Mouse (Mus musculus) spleen, embryonic (tissue): ENCODE measurements around the gene Stmn1.

Experiments
- CTCF ChIA-PET: fragments of 350-600 bp; sonication (Branson Sonifier 250); formaldehyde crosslinking; loops from one replicate; lab custom pipeline; 2022; lab: Charles Lee

Gene Stmn1

DNA sequence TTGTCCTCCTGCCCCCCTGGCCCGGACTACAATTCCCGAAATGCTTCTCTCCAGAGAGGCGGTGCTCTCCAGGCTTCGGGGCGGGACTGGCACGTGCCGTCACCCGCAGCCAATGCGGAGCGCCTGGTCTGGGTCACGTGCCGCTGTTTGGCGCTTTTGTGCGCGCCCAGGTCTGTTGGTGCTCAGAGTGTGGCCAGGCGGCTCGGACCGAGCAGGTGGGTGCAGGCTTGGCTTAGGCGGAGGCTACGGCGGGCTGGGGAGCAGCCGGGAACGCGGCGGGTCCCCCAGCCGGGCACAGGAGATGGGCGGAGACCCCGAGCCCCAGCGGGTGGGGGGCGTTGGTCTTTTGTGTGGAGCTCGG lies at the start of gene Stmn1:
Gene Stmn1, plus strand, starts transcription at position 106 of the 361 bp plus-strand sequence.
- CTCF ChIA-PET: interaction anchor here (0.7 kb wide), 1 partner anchor 313 kb away, joined by 4 read pairs; no protein-coding TSS in a partner anchor

DNA sequence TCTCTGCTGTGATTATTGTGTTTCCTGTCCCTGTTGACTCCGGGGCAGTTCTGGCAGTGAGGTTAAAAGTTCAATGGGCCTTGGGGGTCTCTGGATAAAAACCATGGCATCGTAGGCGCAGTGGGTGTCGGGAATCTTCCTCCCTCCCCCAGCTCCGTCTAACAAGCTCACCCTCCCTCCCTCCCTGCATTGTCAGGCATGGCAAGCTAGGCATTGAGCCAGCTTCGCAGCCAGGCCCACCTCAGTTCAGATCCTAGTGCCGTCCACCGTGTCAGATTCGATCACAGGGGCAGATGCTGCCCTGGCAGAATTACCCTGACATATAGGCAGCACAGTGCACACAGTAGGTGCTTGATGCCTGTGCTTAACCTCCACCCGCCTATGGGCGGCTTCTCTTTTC lies 46.1 kb upstream of the Stmn1 start:
- CTCF ChIA-PET: no interaction called here

DNA sequence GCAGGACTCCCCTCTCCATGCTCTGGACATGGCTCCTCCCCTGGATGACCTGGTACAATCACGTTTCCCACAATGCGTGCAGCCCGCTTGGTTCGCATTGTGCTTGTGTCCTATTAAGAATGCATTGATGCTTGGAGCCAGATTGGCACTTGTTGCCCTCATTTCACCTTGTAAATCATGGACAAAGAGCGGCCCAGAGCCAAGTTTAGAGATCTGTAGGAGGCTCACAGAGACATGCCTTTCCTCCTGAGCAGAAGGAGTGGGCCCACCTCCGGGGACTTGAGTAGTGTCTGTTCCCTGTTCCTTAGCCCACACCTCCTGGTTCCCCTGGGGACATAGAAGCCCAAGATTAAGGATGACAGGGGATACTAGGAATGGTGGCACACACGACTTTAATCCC lies 44.2 kb upstream of the Stmn1 start:
- CTCF ChIA-PET: no interaction called here

DNA sequence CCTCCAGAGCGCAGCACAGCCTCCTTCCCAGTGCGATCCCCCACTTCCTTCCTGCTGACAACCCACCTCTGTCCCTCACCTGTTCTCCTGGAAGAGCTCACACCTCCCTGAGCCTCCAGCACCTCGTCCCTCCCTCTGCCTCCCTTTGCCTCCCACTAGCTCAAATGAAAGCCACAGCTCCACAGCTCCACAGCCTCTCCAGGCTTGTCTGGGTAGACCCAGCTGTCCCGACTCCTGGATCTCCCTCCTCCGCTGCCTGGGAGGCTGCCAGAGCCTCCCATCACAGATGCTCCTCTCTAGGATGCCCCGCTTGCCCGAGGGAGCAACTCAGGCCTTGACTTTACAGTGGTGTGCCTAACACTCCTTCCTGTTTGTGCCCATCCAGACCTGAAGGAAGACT lies 43.0 kb upstream of the Stmn1 start:
- CTCF ChIA-PET: no interaction called here

DNA sequence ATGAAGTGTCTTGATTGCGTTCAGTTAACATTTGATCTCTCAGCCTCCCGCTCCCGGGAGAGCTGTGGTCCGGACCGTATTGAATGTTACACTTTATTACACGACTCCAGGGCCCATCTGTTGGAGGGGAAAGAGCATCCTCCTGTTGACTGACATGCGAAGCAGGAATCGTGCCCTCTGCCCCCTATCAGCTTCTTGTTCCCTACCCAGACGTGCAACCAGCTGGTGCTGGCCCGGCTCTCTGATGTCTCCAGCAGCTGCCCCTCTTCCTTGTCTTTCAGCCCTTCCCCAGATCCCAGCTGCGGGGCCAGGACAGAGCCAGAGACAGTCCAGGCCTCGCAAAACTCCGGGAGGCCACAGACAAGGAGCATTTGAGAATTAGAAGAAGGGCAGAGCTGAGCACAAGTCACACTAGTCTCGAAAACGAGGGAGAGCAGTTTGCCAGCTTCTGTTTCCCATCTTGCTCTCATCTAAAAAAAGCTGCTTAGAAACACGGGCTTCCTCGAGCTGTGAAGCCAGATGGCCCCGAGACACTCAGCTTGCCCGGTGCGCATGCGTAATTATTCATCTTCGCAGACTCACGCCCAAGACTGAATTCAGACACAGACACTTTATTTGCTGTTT lies 37.6 kb upstream of the Stmn1 start:
- CTCF ChIA-PET: no interaction called here

DNA sequence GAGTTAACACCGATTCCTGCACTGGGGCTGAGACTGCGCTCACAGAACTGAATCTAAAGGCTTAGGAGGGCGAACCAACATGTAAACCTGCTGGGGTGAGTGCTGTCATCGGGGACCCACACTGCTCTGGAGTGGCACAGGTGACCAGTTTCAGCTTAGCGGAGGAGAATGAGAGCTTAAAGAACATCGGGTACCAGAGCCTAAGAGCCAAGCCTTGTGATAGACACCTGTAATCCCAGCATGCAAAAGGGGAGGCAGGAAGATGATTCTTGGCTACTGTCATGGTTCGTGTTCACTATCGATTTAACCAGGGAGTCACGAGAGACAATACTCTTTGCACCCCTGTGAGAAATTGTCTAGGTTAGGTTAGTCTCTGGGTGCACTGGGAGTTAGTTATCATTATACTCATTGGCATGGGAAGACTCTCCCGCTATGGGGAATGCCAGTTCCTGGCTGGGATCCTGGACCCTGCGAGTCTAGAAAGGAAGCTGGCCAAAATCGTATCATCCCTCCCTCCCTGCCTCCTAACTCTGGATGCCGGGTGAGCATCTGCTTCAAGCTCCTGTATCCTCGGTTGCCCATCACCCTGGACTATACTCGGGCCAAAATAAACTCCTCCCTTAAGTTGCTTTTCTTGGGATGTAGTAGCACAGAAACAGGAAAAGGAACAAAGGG lies 35.3 kb upstream of the Stmn1 start:
- CTCF ChIA-PET: no interaction called here

DNA sequence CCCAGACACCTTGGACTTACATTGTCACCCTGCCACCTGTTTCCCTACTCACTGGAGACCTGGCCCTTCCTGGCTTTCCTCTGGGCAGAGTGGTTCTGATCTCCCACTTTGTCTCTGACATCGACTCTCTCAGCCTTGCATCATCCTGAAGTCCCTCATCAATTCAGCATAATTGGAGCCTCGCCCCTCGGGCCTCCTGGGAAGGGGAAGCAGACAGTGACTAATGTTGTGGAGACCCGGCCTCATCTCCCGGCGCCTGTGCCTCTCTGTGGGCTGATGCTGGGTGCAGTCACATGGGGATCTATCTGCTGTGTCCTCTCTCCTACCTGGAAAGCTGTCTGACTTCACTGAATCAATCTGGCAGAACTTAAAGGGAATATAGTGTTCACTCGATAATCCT lies 31.9 kb upstream of the Stmn1 start:
- CTCF ChIA-PET: no interaction called here

DNA sequence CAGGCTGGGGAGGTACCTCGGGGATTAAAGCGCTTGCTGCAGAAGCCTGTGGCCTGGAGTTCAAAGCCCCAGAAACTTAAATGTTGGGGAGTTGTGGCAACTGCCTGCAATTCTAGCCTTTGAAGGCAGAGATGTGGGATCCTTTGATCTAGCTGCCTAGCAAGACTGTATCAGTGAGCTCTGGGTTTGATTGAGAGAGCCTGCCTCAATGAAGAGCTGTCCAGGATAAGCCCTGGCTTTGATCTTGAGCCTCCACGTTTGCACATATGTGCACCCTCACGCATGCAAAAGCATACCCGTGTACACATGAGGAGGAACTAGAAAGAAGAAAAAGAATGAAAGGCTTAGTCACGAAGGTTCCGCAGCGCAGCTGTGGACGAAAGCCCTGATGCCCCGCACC lies 31.5 kb upstream of the Stmn1 start:
- CTCF ChIA-PET: no interaction called here

DNA sequence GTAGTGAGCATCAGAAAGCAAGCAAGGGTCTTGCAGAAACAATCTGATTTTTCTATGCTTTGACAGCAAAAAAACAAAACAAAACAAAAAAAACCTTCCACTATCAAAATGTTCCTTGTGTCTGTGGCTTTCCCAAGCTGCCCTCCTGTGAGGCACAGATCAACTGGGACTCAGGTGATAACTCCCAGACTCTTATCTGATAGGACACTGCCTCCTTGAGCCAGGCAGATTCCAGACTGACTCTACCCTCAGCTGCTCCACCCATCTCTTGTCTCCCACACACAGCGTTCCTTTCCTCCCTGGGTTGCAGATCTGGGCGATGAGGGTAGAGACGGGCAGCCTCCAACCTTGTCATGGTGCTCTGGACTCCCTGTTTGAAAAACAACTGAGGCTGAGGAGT lies 29.0 kb upstream of the Stmn1 start:
- CTCF ChIA-PET: no interaction called here

DNA sequence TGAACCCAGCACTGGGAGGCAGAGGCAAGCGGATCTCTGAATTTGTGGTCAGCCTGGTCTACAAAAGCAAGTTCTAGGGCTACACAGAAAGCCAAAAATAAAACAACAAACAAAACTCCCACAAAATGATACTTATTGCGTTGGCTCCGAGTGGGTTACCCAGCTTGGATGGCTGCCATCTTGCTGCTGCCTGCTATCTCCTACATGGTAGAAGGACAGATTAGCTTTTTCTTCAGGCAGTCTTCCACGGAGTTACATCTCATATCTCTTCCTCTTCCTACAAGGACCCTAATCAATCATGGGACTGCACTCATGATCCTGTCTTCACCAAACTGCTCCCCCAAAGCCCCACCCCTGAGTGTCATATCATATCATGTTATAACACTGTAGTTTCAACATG lies 28.2 kb upstream of the Stmn1 start:
- CTCF ChIA-PET: no interaction called here

DNA sequence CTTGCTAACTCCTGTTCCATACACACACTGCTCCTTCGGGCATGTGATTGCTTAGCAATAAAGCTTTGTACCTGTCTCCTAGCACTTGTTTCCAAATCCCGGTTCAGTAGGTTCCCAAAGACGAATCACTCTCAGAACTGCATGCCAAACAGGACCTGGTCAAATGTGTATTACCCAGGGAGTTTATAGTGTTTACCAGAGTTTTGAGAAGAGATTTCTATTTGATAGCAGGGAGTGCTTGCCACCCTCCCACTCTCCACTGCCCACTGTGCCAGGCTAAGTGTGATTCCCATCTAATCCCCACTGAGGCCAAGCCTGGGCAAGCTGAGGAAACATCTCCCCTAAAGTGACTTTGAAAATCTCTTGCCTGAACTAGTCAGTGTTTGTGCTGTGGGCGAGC lies 25.9 kb upstream of the Stmn1 start:
- CTCF ChIA-PET: no interaction called here

DNA sequence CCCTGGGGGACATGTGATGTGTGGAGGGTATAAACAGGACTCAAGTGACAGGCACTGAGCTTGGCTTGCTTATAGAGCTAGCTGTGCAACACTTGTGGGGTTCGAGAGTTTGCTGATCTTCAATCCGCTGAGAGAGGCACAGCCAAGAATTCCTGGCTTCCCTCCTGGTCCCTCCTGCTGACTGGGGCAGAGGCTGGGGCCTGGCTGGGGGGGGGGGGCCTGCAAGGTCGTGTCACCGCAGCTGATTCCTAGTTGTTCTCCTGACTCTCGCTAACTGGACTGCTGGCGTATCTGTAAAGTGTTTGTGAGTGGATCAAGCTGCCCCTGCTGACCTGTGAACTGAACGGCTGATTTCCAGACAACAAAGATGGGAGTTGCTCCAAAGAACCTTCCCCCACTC lies 24.5 kb upstream of the Stmn1 start:
- CTCF ChIA-PET: no interaction called here

DNA sequence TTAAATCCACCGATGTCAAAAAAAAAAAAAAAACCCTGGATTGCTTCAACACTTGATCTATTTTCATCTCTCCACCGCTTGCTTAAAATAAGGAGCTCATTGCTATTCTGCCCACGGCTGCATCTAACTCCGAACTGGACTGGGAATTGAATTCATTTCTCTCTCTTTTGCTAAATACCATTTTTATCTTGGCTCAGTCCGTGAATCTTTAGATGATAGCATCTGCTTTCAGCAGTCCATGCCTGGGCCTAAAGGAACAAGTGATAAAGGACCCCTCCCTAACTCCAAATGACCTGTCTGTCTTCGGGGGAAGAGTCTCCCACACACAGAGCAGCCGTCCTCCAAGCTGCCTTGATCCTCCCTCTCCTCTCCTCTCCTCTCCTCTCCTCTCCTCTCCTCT lies 23.2 kb upstream of the Stmn1 start:
- CTCF ChIA-PET: interaction anchor here (0.7 kb wide), 1 partner anchor 49 kb away, joined by 5 read pairs; no protein-coding TSS in a partner anchor

DNA sequence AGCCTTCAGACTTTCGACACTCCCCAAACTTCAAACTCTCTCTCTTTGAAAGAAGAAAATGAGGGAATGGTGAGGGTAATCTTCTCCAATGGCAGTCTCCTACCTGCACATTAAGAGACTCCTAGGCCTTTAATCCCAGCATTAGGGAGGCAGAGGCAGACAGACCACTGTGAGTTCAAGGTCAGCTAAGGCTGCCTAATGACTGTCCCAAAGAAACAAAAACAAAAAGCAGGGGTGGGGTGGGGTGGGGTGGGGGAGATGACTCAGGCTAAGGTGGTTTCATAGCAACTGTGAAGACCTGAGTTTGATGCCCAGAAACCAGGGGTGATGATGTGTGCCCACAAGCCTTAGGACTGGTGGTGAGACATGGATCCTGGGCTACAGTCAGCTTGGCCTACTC lies 22.6 kb upstream of the Stmn1 start:
- CTCF ChIA-PET: interaction anchor here (0.5 kb wide), 1 partner anchor 26 kb away, joined by 3 read pairs; no protein-coding TSS in a partner anchor

DNA sequence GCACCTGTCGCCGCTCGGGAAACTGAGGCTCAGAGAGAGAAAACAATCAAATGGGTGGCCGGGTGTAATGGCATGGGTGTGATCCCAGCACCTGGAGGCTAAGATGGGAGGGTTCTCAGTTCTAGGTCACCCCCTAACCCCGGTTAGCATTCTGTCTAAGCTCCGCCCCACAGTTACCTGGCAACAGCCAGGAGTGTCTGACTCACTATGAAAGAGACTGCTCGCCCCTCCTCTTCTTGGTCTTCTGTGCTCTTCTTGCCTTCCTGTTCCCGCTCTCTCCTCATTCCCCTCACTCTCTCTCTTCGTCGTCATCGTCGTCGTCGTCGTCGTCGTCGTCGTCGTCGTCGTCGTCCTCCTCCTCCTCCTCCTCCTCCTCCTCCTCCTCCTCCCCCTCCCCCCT lies 20.2 kb upstream of the Stmn1 start:
- CTCF ChIA-PET: no interaction called here

DNA sequence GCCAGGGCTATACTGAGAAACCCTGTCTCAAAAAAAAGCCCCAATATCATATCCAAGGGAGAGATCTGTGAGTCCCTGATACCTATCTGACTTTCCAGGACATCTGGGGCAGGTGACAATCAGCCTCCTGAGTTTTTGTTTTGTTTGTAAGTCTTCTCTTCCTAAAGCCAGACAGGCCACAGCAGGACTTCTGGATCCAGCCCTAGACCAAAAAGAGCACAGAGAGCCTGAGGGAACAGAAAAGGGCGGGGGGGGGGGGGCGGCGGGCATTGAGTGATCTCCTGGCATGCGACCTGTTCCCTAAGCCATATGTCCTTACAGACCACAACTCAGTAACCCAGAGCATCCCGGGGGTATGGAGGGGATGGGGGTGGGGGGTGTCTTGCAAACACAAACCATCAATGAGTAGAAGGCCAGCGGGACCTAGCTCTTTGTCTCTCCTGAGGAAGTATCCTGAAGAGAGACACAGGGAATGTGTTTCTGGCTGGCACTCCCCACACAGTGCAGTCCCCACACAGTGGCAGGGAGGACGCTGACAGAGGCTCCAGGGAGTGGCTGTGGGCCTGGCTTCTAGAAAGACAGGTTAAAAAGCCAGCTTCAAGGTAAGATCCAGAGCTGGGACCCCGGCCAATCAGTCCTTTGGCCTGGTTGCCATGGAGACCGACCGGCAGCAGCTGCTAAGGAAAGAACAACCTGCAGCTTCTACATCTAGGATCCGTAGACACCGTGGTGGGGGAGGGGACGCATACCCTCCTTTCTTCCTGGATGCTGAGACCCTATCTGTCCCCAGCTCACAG lies 18.3 kb upstream of the Stmn1 start:
- CTCF ChIA-PET: interaction anchor here (0.6 kb wide), 1 partner anchor 8 kb away, joined by 3 read pairs; no protein-coding TSS in a partner anchor

DNA sequence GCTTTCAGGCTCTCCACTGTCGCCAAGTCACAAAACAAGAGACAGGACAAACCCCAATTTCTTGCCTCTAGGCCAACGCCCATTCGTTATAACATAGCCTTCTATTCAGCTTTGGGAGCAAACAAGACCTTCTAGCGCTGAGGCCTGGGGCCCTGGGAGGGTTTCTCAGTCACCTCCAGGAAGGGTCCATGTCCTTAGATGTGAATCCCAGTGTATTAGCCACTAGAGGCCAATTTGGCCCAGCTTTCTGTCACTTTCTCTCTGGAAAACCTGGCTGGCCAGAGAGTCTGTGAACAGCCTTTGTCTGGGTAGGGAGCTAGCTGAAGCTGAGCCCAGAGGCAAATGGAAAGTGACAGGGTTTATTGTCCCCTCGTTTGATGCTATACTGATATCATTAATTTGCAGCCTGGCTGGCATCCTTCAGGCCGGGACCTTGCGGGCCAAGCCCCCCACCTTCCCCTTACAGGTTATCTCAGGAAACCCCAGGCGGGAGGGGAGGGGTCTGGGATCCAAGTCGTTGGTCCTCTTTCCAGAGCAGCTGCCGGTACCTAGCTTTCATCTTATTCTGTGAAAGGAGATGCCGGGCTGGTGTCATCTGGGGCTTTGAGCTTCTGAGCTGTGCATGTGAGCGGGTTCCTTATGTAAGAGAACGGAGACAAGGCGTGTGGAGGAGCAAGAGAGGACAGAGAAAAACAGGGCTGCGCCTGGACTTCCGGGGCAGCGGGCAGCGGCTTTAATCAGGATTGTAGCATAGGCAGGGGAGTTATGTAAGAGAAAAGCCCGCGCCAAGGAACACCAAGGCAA lies 17.5 kb upstream of the Stmn1 start:
- CTCF ChIA-PET: no interaction called here

DNA sequence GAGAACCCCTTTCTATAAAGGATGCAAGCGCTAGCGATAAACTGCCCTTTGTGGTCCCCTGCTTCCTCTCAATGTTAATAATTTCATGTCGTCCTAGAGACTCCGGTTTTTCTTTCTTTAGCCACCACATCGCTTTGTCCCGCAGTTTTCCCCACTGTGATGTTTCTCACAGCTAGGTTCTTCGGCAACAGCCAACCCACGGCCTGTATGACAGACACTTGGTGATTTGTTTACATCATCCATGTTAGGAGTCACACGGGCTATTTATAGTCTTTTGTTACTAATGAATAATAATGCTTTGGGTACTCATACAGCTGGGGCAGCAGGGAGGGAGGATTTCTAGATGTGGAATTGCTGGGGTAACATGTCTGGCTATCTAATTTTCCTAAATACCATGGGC lies 16.6 kb upstream of the Stmn1 start:
- CTCF ChIA-PET: interaction anchor here (0.5 to 0.6 kb wide), 2 partner anchors 51 to 1857 kb away, joined by 3 read pairs; no protein-coding TSS in a partner anchor

DNA sequence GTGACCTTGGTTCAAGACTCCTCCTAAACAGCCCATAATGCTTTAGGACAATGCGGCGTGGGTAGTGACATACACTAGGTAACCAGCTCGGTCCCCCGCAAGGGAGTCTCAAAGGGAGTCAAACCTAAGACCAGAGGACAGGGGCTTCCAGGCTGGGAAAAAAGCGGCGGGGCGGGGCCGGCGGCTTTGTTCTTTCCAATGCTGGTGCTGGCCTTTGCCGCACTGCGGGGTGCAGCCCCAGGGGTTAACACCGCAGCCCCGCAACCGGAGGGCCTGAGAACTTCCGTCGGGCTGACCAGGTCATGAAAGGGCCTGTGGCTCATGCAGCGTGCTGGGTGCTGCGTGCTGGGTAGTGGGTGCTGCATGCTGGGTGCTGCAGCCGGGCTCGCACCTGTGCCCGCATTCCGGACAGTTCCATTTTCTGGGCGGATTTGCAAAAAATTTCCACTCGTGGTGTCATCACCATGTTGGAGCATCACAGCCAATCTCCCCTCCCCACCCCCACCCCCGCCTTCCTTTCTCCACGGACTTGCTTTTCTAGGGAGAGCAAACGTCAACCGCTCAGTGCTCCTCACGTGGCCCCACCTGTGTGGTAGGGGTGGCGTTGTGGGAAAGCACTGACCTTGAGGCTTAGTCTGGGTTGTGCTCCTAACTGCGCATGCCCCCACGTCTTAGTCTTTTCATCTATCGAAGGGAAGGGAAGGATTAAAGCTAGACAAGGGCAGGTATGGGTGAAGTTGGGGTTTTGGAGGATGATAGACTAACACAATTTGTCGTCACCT lies 14.3 kb upstream of the Stmn1 start:
- CTCF ChIA-PET: no interaction called here

DNA sequence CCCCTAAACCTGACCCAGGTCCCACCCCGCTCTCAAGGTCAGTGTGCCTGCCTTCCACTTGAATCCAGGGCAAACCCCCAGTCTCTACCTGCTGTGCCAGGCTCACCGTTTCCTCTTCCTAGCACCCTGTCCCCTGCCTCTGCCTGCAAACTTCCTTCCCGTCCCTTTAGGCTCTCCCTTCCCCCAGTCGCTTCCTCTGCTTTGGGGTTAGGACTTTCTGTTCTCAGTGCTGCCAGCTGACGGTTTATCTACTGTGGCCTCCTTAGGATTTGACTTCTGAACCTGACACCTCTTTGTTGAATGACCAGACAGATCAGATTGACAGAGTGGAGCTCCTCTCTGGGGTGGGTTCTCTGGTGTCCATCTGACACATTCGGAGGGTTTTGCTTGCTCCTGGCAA lies 12.8 kb upstream of the Stmn1 start:
- CTCF ChIA-PET: no interaction called here
